Mouse (Mus musculus): Measurements from ENCODE around the gene Ddx21.
"Not testable (repeated sequence)": the region's sequence is repeated elsewhere in the genome, so short reads cannot be mapped to it uniquely, and the experiment has no call there.

Ddx21 gene

GRCm38 (mm10) chr10:62602177-62603040, at the start of gene Ddx21:
Gene Ddx21, minus strand, starts transcription at chr10:62602281.
- peak; percentile 94 to 95 for DNase-seq (ENCODE audit: low spot score in 2 of 2)

GRCm38 (mm10) chr10:62650881-62651810, 49.1 kb upstream of the Ddx21 start, which contains the start of gene Ddx50:
Gene Ddx50, minus strand, starts transcription at chr10:62651218.
- peak; percentile 100 for DNase-seq (ENCODE audit: low spot score in 2 of 2)

GRCm38 (mm10) chr10:62650358-62650782, 48.3 kb upstream of the Ddx21 start:
- DNase-seq (ENCODE audit: low spot score in 2 of 2), result peak in 1 of 2 experiments; percentile 41

GRCm38 (mm10) chr10:62604161-62604560, 2.1 kb upstream of the Ddx21 start:
- no peak for DNase-seq (ENCODE audit: low spot score in 2 of 2)

- DNase-seq (ENCODE audit: low spot score in 2 of 2), result no peak
Measured at GRCm38 (mm10) chr10:62603233-62604030, 1.4 kb upstream of the Ddx21 start.

- DNase-seq (ENCODE audit: low spot score in 2 of 2), result no peak
Measured at GRCm38 (mm10) chr10:62601833-62602176, 276 bp downstream of the Ddx21 start.

GRCm38 (mm10) chr10:62601053-62601791, 859 bp downstream of the Ddx21 start:
- DNase-seq (ENCODE audit: low spot score in 2 of 2), result no peak

- DNase-seq (ENCODE audit: low spot score in 2 of 2), result no peak
Measured at GRCm38 (mm10) chr10:62600056-62600455, 2.0 kb downstream of the Ddx21 start.

GRCm38 (mm10) chr10:62599311-62599710, 2.8 kb downstream of the Ddx21 start:
- not testable (repeated sequence) for DNase-seq (ENCODE audit: low spot score in 2 of 2)

- no peak for DNase-seq (ENCODE audit: low spot score in 2 of 2)
Measured at GRCm38 (mm10) chr10:62592496-62592895, 9.6 kb downstream of the Ddx21 start.

GRCm38 (mm10) chr10:62590200-62590599, 11.9 kb downstream of the Ddx21 start:
- DNase-seq (ENCODE audit: low spot score in 2 of 2), result peak; percentile 93 to 94

GRCm38 (mm10) chr10:62588616-62589015, 13.5 kb downstream of the Ddx21 start:
- DNase-seq (ENCODE audit: low spot score in 2 of 2), result peak in 1 of 2 experiments; percentile 44

- DNase-seq (ENCODE audit: low spot score in 2 of 2), result no peak
Measured at GRCm38 (mm10) chr10:62583245-62583644, 18.8 kb downstream of the Ddx21 start.

- DNase-seq (ENCODE audit: low spot score in 2 of 2), result no peak
Measured at GRCm38 (mm10) chr10:62582701-62583100, 19.4 kb downstream of the Ddx21 start.

- peak in 1 of 2 experiments; percentile 37 for DNase-seq (ENCODE audit: low spot score in 2 of 2)
Measured at GRCm38 (mm10) chr10:62582263-62582662, 19.8 kb downstream of the Ddx21 start.

GRCm38 (mm10) chr10:62579129-62579528, 23.0 kb downstream of the Ddx21 start:
- not testable (repeated sequence) for DNase-seq (ENCODE audit: low spot score in 2 of 2)

GRCm38 (mm10) chr10:62578338-62579100, 23.6 kb downstream of the Ddx21 start, which contains the start of gene Kif1bp:
Gene Kif1bp, minus strand, starts transcription at chr10:62578457.
- DNase-seq (ENCODE audit: low spot score in 2 of 2), result peak; percentile 99 to 100

- DNase-seq (ENCODE audit: low spot score in 2 of 2), result peak in 1 of 2 experiments; percentile 66
Measured at GRCm38 (mm10) chr10:62577673-62578337, 24.3 kb downstream of the Ddx21 start.

GRCm38 (mm10) chr10:62575001-62575400, 27.1 kb downstream of the Ddx21 start:
- no peak for DNase-seq (ENCODE audit: low spot score in 2 of 2)
